Mouse (Mus musculus) large intestine, adult 2 months (tissue): ENCODE measurements around the gene Cntrl. TPM values are rescaled to one million over a fixed set of nuclear protein-coding genes. Genes with fewer than 3 reads are reported as not detected.

Experiments
- DNase-seq: peaks from one replicate; pipeline ENCODE4 v3.0.0-alpha.2; 2012; ENCODE audit warnings: low read depth, low spot score
- WGBS: fragments of 180-500 bp; shearing (Covaris S2); methylation state at CpG from one replicate; pipeline ENCODE4 v1.1.7; 2018; 5-methylcytosine and 5-hydroxymethylcytosine counted together
- polyA plus RNA-seq: library from polyadenylated mRNA; depleted of rRNA; stranded (reverse); fragments of >200 nt; gene quantifications from 2 replicates; pipeline ENCODE4 v1.2.3, GENCODE M21; 2012; rRNA removed

The Cntrl gene
- 11.1 and 12.3 TPM in 2 replicates for polyA plus RNA-seq

- no peak for DNase-seq
- under 1% methylated on average over 61 of the region's 62 CpGs for WGBS
These were observed at the start of gene Cntrl for GRCm38 (mm10) chr2:35109141-35109923. Gene Cntrl (plus strand): TSS chr2:35109492.

- 62% methylated on average over 5 of the region's 5 CpGs for WGBS
- DNase-seq, result no peak
These were observed 49.0 kb upstream of the Cntrl start for GRCm38 (mm10) chr2:35060256-35060655.

- no peak for DNase-seq
- WGBS, result 28% methylated on average over 6 of the region's 6 CpGs
These were observed 48.4 kb upstream of the Cntrl start for GRCm38 (mm10) chr2:35060897-35061296.

GRCm38 (mm10) chr2:35061338-35061737, 48.0 kb upstream of the Cntrl start, which contains the start of gene Hc:
Gene Hc (minus strand): TSS chr2:35061438.
- DNase-seq, result no peak
- 82% methylated on average over 5 of the region's 5 CpGs for WGBS

GRCm38 (mm10) chr2:35063333-35064030, 45.8 kb upstream of the Cntrl start:
- no peak for DNase-seq
- WGBS, result 91% methylated on average over 6 of the region's 6 CpGs

- WGBS, result 90% methylated on average over 13 of the region's 13 CpGs
- no peak for DNase-seq
These were observed 42.7 kb upstream of the Cntrl start for GRCm38 (mm10) chr2:35066525-35067082.

- WGBS, result 88% methylated on average over 11 of the region's 11 CpGs
- no peak for DNase-seq
These were observed 42.2 kb upstream of the Cntrl start for GRCm38 (mm10) chr2:35067117-35067516.

GRCm38 (mm10) chr2:35069124-35069523, 40.2 kb upstream of the Cntrl start:
- 93% methylated on average over 1 of the region's 1 CpGs for WGBS
- no peak for DNase-seq

GRCm38 (mm10) chr2:35070275-35070674, 39.0 kb upstream of the Cntrl start:
- WGBS, result 70% methylated on average over 4 of the region's 4 CpGs
- DNase-seq, result no peak

GRCm38 (mm10) chr2:35072547-35072946, 36.7 kb upstream of the Cntrl start:
- 60% methylated on average over 2 of the region's 2 CpGs for WGBS
- no peak for DNase-seq

GRCm38 (mm10) chr2:35074328-35074727, 35.0 kb upstream of the Cntrl start:
- 30% methylated on average over 3 of the region's 3 CpGs for WGBS
- peak; percentile 76 for DNase-seq

GRCm38 (mm10) chr2:35079166-35079565, 30.1 kb upstream of the Cntrl start:
- WGBS, result 80% methylated on average over 6 of the region's 6 CpGs
- DNase-seq, result no peak

- DNase-seq, result no peak
- 89% methylated on average over 4 of the region's 4 CpGs for WGBS
These were observed 21.9 kb upstream of the Cntrl start for GRCm38 (mm10) chr2:35087418-35087817.

GRCm38 (mm10) chr2:35100529-35100928, 8.8 kb upstream of the Cntrl start:
- 61% methylated on average over 6 of the region's 6 CpGs for WGBS
- DNase-seq, result no peak

- WGBS, result 95% methylated on average over 3 of the region's 3 CpGs
- no peak for DNase-seq
These were observed 7.8 kb upstream of the Cntrl start, which contains the start of gene AI182371 for GRCm38 (mm10) chr2:35101443-35101842. Gene AI182371 (minus strand): TSS chr2:35101543.

- DNase-seq, result no peak
These were observed 6.5 kb upstream of the Cntrl start for GRCm38 (mm10) chr2:35102777-35103176.

GRCm38 (mm10) chr2:35103558-35103957, 5.7 kb upstream of the Cntrl start:
- DNase-seq, result no peak
- 72% methylated on average over 5 of the region's 5 CpGs for WGBS

GRCm38 (mm10) chr2:35104843-35105242, 4.4 kb upstream of the Cntrl start:
- WGBS, result 65% methylated on average over 3 of the region's 3 CpGs

GRCm38 (mm10) chr2:35107984-35108635, 1.2 kb upstream of the Cntrl start:
- WGBS, result 23% methylated on average over 5 of the region's 5 CpGs

More at GRCm38 (mm10) chr2:35104843-35105242, 4.4 kb upstream of the Cntrl start:
- DNase-seq, result no peak

GRCm38 (mm10) chr2:35108712-35109111, 580 bp upstream of the Cntrl start:
- WGBS, result 17% methylated on average over 3 of the region's 3 CpGs
- DNase-seq, result no peak

More at GRCm38 (mm10) chr2:35107984-35108635, 1.2 kb upstream of the Cntrl start:
- DNase-seq, result no peak
